Mouse (Mus musculus): ENCODE results near the gene Tubgcp5. TPM values are rescaled to one million over a fixed set of nuclear protein-coding genes. Genes with fewer than 3 reads are reported as not detected.

Tubgcp5 gene
- polyA plus RNA-seq, 1 experiment: 26.9 TPM

DNA sequence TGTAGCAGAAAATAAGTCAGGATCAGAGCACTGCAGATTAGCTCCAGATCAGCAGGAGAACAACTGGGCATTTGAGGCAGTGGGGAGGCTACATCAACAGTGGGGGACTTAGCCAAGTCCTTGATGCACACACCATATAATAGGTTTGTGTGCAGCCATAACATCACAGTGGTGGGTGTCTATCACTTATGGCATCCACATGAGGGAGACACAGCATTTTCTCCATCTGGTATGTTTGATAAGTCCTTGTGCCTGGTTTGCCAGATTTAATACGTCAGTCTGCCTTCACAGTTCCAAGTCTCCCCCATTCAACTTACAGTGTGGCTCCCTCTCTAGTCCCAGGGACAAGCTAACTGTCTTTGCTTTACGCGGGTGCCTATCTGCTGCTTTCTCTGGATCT is 1.7 kb upstream of the Tubgcp5 start:
- no peak for TF ChIP-seq POLR2A (IDR thresholded peaks at IDR 0.05; ENCODE audit: borderline replicate concordance, insufficient read depth, low read length)
- no peak for TF ChIP-seq CTCF (IDR thresholded peaks at IDR 0.05; ENCODE audit: borderline replicate concordance, insufficient read depth, low read depth, low read length)
- H3K4me3 ChIP-seq (replicated peaks; ENCODE audit: insufficient read depth, low read depth, low read length): no peak overlapping the region
- no peaks in the 10 kb centered on the region for H3K27me3 ChIP-seq (ENCODE audit: control insufficient read depth, insufficient read depth, low read length)
- H3K4me1 ChIP-seq (ENCODE audit: control insufficient read depth, insufficient read depth, low read length): peaks cover 7% of the 10 kb centered on the region; the same call in 1 of the 2 replicates
- 81% methylated on average over 3 of the region's 3 CpGs for WGBS
- DNase-seq: no peak
- no peak overlapping the region for H3K27ac ChIP-seq (ENCODE audit: insufficient read depth, low read length)

DNA sequence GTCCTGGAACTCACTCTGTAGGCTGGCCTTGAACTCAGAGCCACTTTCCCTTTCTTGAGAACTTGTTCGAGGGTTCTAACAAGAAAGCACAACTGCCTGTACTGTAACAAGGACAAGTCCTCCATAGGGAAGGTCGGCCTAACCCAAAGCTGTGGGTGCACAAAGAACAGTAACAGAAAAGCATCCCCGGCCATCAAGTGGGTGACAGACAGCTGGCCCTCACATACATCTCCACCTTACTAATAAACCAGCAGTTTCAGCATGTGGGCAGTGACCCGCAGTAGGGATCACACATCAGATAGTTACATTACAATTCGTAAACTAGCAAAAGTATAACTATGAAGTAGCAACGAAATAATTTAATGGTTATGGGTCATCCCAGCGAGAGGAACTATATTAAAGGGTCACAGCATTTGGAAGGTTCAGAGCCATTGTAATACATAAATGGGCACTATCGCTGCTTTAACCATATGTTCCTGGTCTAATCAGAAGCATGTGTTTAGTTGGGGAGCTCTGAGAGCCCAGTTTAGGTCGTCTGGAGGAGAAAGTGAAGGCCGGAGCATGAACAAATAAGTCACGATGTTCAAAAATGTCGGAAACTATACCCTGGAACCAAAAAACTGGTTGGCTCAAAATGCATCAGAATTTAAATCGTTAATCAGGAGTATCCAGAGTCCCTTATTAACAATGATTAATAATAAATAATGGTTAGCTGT is 560 bp upstream of the Tubgcp5 start:
- H3K27me3 ChIP-seq (ENCODE audit: control insufficient read depth, insufficient read depth, low read length): no peaks in the 10 kb centered on the region
- 30% methylated on average over 13 of the region's 13 CpGs for WGBS
- DNase-seq: peak; percentile 11 to 24
- TF ChIP-seq CTCF (IDR thresholded peaks at IDR 0.05; ENCODE audit: borderline replicate concordance, insufficient read depth, low read depth, low read length) (no peak), POLR2A (IDR thresholded peaks at IDR 0.05; ENCODE audit: borderline replicate concordance, insufficient read depth, low read length) (no peak)
- H3K27ac ChIP-seq (ENCODE audit: insufficient read depth, low read length): no peak overlapping the region
- peak overlapping the region; percentile 72 for H3K4me3 ChIP-seq (replicated peaks; ENCODE audit: insufficient read depth, low read depth, low read length)
- peaks cover 7% of the 10 kb centered on the region; the same call in 1 of the 2 replicates for H3K4me1 ChIP-seq (ENCODE audit: control insufficient read depth, insufficient read depth, low read length)

DNA sequence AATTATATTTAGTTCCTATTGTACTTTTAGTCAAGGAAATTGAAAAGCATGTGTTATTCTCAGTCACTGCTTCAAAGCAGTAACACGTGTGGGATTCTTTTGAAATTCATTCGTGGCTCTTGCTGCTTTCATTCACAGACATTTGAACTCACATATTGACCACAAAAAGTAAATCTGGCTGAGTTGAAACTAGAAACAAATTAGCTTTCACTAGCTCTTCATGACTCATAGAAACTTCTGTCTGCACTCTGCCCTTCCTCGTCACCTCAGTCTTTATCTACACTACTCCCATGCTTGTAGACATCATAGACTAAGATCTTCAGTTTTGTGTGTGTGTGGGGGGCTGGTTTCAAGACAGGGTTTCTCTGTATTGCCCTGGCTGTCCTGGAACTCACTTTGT is 6.0 kb downstream of the Tubgcp5 start:
- TF ChIP-seq POLR2A (IDR thresholded peaks at IDR 0.05; ENCODE audit: borderline replicate concordance, insufficient read depth, low read length): no peak
- no peak for TF ChIP-seq CTCF (IDR thresholded peaks at IDR 0.05; ENCODE audit: borderline replicate concordance, insufficient read depth, low read depth, low read length)
- DNase-seq: no peak
- no peak overlapping the region for H3K4me3 ChIP-seq (replicated peaks; ENCODE audit: insufficient read depth, low read depth, low read length)
- H3K27ac ChIP-seq (ENCODE audit: insufficient read depth, low read length): no peak overlapping the region
- no peaks in the 10 kb centered on the region for H3K27me3 ChIP-seq (ENCODE audit: control insufficient read depth, insufficient read depth, low read length)
- 94% methylated on average over 3 of the region's 3 CpGs for WGBS
- peaks cover 3% of the 10 kb centered on the region; the same call in 1 of the 2 replicates for H3K4me1 ChIP-seq (ENCODE audit: control insufficient read depth, insufficient read depth, low read length)

DNA sequence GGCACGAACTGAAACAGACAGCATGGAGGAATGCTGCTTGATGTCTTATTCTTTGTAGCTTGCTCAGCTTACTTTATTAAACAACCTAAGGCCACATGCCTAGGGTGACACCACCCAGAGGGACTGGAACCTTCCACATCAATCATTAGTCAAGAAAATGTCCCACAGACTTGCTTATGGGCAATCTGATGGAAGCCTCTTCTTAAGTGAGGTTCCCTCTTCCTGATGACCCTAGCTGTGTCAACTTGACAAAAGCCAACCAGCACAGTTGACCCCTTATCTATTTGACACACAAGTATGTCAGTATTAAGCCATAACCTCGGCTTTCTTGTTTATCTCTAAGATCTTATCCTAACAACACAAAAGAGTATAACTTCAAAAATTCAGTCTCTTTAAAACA is 16.0 kb downstream of the Tubgcp5 start:
- H3K4me1 ChIP-seq (ENCODE audit: control insufficient read depth, insufficient read depth, low read length): no peaks in the 10 kb centered on the region
- no peak overlapping the region for H3K27ac ChIP-seq (ENCODE audit: insufficient read depth, low read length)
- over 99% methylated on average over 2 of the region's 2 CpGs for WGBS
- no peaks in the 10 kb centered on the region for H3K27me3 ChIP-seq (ENCODE audit: control insufficient read depth, insufficient read depth, low read length)
- no peak for DNase-seq
- no peak for TF ChIP-seq CTCF (IDR thresholded peaks at IDR 0.05; ENCODE audit: borderline replicate concordance, insufficient read depth, low read depth, low read length)
- H3K4me3 ChIP-seq (replicated peaks; ENCODE audit: insufficient read depth, low read depth, low read length): no peak overlapping the region

DNA sequence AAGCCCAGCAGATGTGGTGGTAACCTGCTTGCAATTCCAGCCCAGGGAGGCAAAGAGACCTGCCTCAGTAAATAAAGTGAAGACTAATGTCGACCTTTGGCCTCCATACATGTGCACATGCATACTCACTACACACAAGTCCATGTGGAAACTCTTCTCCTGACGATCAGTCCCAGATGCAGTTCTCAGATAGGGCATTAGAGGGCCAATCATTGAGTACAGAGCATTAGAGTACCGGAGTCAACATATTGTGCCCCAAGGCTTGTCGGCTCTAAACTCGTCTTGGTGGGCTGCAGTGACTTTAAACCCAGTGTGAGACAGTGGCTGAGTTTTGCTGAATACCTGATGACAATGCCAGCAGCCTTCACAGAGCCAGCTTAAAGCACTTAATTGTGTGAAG is 30.5 kb downstream of the Tubgcp5 start:
- DNase-seq: no peak
- Histone ChIP-seq H3K4me3 (replicated peaks; ENCODE audit: insufficient read depth, low read depth, low read length) (no peak overlapping the region), H3K4me1 (ENCODE audit: control insufficient read depth, insufficient read depth, low read length) (no peaks in the 10 kb centered on the region), H3K27me3 (ENCODE audit: control insufficient read depth, insufficient read depth, low read length) (no peaks in the 10 kb centered on the region), H3K27ac (ENCODE audit: insufficient read depth, low read length) (no peak overlapping the region)
- TF ChIP-seq POLR2A (IDR thresholded peaks at IDR 0.05; ENCODE audit: borderline replicate concordance, insufficient read depth, low read length): no peak
- TF ChIP-seq CTCF (IDR thresholded peaks at IDR 0.05; ENCODE audit: borderline replicate concordance, insufficient read depth, low read depth, low read length): no peak
- WGBS: 80% methylated on average over 5 of the region's 5 CpGs

DNA sequence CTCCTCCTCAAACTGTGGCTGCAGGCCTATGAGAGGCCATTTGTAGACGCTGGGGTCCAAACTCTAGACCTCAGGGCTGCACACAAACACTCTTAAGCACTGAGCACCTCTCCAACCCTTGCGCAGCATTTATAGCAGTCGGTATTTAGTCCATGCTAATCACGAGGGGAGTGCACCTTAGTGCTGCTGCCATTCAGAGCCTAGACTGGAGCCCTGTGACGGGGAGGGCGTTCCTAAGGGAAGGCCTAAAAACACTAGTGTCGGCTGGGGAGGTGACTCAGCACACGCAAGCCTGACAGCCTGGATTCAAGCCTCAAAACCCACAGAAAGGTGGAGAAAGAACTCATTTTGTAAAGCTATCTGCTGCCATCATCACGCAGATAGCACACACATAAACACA is 33.6 kb downstream of the Tubgcp5 start:
- no peak overlapping the region for H3K27ac ChIP-seq (ENCODE audit: insufficient read depth, low read length)
- H3K4me1 ChIP-seq (ENCODE audit: control insufficient read depth, insufficient read depth, low read length): no peaks in the 10 kb centered on the region
- no peak for DNase-seq
- no peak overlapping the region for H3K4me3 ChIP-seq (replicated peaks; ENCODE audit: insufficient read depth, low read depth, low read length)
- TF ChIP-seq POLR2A (IDR thresholded peaks at IDR 0.05; ENCODE audit: borderline replicate concordance, insufficient read depth, low read length) (no peak), CTCF (IDR thresholded peaks at IDR 0.05; ENCODE audit: borderline replicate concordance, insufficient read depth, low read depth, low read length) (no peak)
- WGBS: 92% methylated on average over 9 of the region's 9 CpGs
- H3K27me3 ChIP-seq (ENCODE audit: control insufficient read depth, insufficient read depth, low read length): no peaks in the 10 kb centered on the region

DNA sequence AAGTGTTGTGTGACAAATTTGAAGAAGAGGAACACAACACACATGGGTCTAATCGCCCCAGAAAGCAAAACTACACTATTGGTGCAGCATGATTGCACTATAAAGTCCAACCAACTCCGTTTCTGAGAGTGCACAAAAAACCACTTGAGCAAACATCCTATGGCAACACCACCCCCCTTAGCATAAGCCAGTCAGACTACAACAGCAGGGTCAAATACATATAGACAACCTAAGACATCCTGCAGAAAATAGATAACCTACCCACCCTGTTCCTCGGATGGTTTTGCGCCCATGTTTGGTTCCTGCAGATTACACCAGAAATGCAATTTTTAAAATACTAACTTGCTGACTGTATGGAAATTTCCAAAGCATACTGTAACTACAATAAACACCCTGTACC is 42.9 kb downstream of the Tubgcp5 start:
- no peak for TF ChIP-seq CTCF (IDR thresholded peaks at IDR 0.05; ENCODE audit: borderline replicate concordance, insufficient read depth, low read depth, low read length)
- no peak for TF ChIP-seq POLR2A (IDR thresholded peaks at IDR 0.05; ENCODE audit: borderline replicate concordance, insufficient read depth, low read length)
- Histone ChIP-seq H3K4me1 (ENCODE audit: control insufficient read depth, insufficient read depth, low read length) (no peaks in the 10 kb centered on the region), H3K4me3 (replicated peaks; ENCODE audit: insufficient read depth, low read depth, low read length) (no peak overlapping the region), H3K27me3 (ENCODE audit: control insufficient read depth, insufficient read depth, low read length) (no peaks in the 10 kb centered on the region), H3K27ac (ENCODE audit: insufficient read depth, low read length) (no peak overlapping the region)
- WGBS: 90% methylated on average over 4 of the region's 4 CpGs
- DNase-seq: no peak

DNA sequence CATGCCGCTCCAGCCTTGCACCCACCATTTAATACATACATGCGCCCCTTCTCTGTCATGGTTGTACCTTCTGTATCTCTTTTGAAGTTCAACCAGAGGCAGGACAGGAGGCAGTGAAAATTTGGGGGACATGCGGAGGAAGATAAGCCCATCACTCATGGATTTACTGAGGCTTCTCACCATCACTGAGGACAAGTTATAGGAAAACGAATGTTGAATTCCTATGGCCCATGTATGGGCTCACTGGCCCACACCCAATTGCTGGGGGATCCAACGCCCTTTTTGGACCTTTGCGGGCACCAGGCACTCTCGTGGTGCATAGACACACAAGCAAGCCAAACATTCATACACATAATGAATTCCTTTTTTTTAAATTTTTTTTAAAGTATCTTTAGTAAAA is 47.5 kb downstream of the Tubgcp5 start, which contains the start of gene Cyfip1:
Cyfip1 (plus strand) TSS at position 301 of the 400 bp plus-strand sequence.
- TF ChIP-seq POLR2A (IDR thresholded peaks at IDR 0.05; ENCODE audit: borderline replicate concordance, insufficient read depth, low read length) (no peak), CTCF (IDR thresholded peaks at IDR 0.05; ENCODE audit: borderline replicate concordance, insufficient read depth, low read depth, low read length) (no peak)
- 42% methylated on average over 7 of the region's 7 CpGs for WGBS
- Histone ChIP-seq H3K4me3 (replicated peaks; ENCODE audit: insufficient read depth, low read depth, low read length) (peak within 1 kb of the TSS; percentile 59), H3K4me1 (ENCODE audit: control insufficient read depth, insufficient read depth, low read length) (no peaks in the 10 kb centered on the region; the same call in 1 of the 2 replicates), H3K27me3 (ENCODE audit: control insufficient read depth, insufficient read depth, low read length) (no peaks in the 10 kb centered on the region), H3K27ac (ENCODE audit: insufficient read depth, low read length) (peak within 1 kb of the TSS; percentile 67)
- DNase-seq: peak in 1 of 2 experiments; percentile 15

Measured in cerebellum, adult 2 months (tissue).